Mouse (Mus musculus) cerebellum, postnatal 25 days (tissue): ENCODE results near the gene Exoc3l4.

Source experiments
- DNase-seq, 2 experiments: peaks; one replicate each; pipeline ENCODE4 v3.0.0; 2021; ENCODE audit warnings: mixed read lengths in 2 of 2

Exoc3l4 gene

GRCm38 (mm10) chr12:111416921-111417779, at the start of gene Exoc3l4:
Exoc3l4 (plus strand) TSS chr12:111417017.
- DNase-seq, result peak in 1 of 2 experiments; percentile 33

- no peak for DNase-seq
Observed at GRCm38 (mm10) chr12:111367065-111367464, 49.8 kb upstream of the Exoc3l4 start.

- peak in 1 of 2 experiments; percentile 37 for DNase-seq
Observed at GRCm38 (mm10) chr12:111370249-111370648, 46.6 kb upstream of the Exoc3l4 start.

GRCm38 (mm10) chr12:111371905-111372304, 44.9 kb upstream of the Exoc3l4 start:
- DNase-seq, result no peak

- DNase-seq, result no peak
Observed at GRCm38 (mm10) chr12:111373411-111373810, 43.4 kb upstream of the Exoc3l4 start.

GRCm38 (mm10) chr12:111374727-111375126, 42.1 kb upstream of the Exoc3l4 start:
- DNase-seq, result no peak

GRCm38 (mm10) chr12:111375559-111375958, 41.3 kb upstream of the Exoc3l4 start:
- DNase-seq, result no peak

GRCm38 (mm10) chr12:111376053-111376452, 40.8 kb upstream of the Exoc3l4 start:
- no peak for DNase-seq

GRCm38 (mm10) chr12:111376826-111377331, 39.9 kb upstream of the Exoc3l4 start:
- DNase-seq, result peak in 1 of 2 experiments; percentile 66

GRCm38 (mm10) chr12:111377376-111377973, 39.3 kb upstream of the Exoc3l4 start, which contains the start of gene Cdc42bpb:
Cdc42bpb (minus strand) TSS chr12:111377718.
- peak; percentile 98 for DNase-seq

GRCm38 (mm10) chr12:111377986-111378490, 38.8 kb upstream of the Exoc3l4 start:
- DNase-seq, result peak in 1 of 2 experiments; percentile 71

GRCm38 (mm10) chr12:111378812-111379211, 38.0 kb upstream of the Exoc3l4 start:
- DNase-seq, result no peak

GRCm38 (mm10) chr12:111385883-111386641, 30.8 kb upstream of the Exoc3l4 start:
- no peak for DNase-seq

GRCm38 (mm10) chr12:111386642-111387120, 30.1 kb upstream of the Exoc3l4 start:
- DNase-seq, result no peak

- no peak for DNase-seq
Observed at GRCm38 (mm10) chr12:111387146-111387545, 29.7 kb upstream of the Exoc3l4 start.

GRCm38 (mm10) chr12:111394008-111394407, 22.8 kb upstream of the Exoc3l4 start:
- no peak for DNase-seq

- no peak for DNase-seq
Observed at GRCm38 (mm10) chr12:111396997-111397396, 19.8 kb upstream of the Exoc3l4 start.

GRCm38 (mm10) chr12:111401454-111402184, 15.2 kb upstream of the Exoc3l4 start:
- DNase-seq, result peak; percentile 84 to 88

- DNase-seq, result no peak
Observed at GRCm38 (mm10) chr12:111404880-111405279, 11.9 kb upstream of the Exoc3l4 start.

- DNase-seq, result peak in 1 of 2 experiments; percentile 44
Observed at GRCm38 (mm10) chr12:111406622-111407021, 10.2 kb upstream of the Exoc3l4 start, which contains the start of gene Lbhd2. Lbhd2 (plus strand) TSS chr12:111406809.

- DNase-seq, result peak; percentile 53 to 65
Observed at GRCm38 (mm10) chr12:111409583-111409982, 7.2 kb upstream of the Exoc3l4 start.
